Mouse (Mus musculus): ENCODE measurements around the gene Cysltr2.

Cysltr2 gene

GRCm38 (mm10) chr14:73048937-73049336 lies at the start of gene Cysltr2:
TSS of gene Cysltr2 (minus strand) at chr14:73049114.
- no peak for DNase-seq (ENCODE audit: extremely low read depth, low read depth, low spot score)

- no peak for DNase-seq (ENCODE audit: extremely low read depth, low read depth, low spot score)
Measured at GRCm38 (mm10) chr14:73094802-73095550, 46.1 kb upstream of the Cysltr2 start.

- DNase-seq (ENCODE audit: extremely low read depth, low read depth, low spot score), result no peak
Measured at GRCm38 (mm10) chr14:73092871-73093270, 44.0 kb upstream of the Cysltr2 start.

GRCm38 (mm10) chr14:73088224-73088623 lies 39.3 kb upstream of the Cysltr2 start:
- DNase-seq (ENCODE audit: extremely low read depth, low read depth, low spot score), result no peak

- DNase-seq (ENCODE audit: extremely low read depth, low read depth, low spot score), result no peak
Measured at GRCm38 (mm10) chr14:73087746-73088145, 38.8 kb upstream of the Cysltr2 start.

- no peak for DNase-seq (ENCODE audit: extremely low read depth, low read depth, low spot score)
Measured at GRCm38 (mm10) chr14:73087247-73087646, 38.3 kb upstream of the Cysltr2 start.

- no peak for DNase-seq (ENCODE audit: extremely low read depth, low read depth, low spot score)
Measured at GRCm38 (mm10) chr14:73086425-73086824, 37.5 kb upstream of the Cysltr2 start.

GRCm38 (mm10) chr14:73083563-73083962 lies 34.6 kb upstream of the Cysltr2 start:
- DNase-seq (ENCODE audit: extremely low read depth, low read depth, low spot score), result no peak

- DNase-seq (ENCODE audit: extremely low read depth, low read depth, low spot score), result no peak
Measured at GRCm38 (mm10) chr14:73064460-73064859, 15.5 kb upstream of the Cysltr2 start.

GRCm38 (mm10) chr14:73058755-73059154 lies 9.8 kb upstream of the Cysltr2 start:
- no peak for DNase-seq (ENCODE audit: extremely low read depth, low read depth, low spot score)

GRCm38 (mm10) chr14:73057764-73058163 lies 8.8 kb upstream of the Cysltr2 start:
- no peak for DNase-seq (ENCODE audit: extremely low read depth, low read depth, low spot score)

- no peak for DNase-seq (ENCODE audit: extremely low read depth, low read depth, low spot score)
Measured at GRCm38 (mm10) chr14:73056813-73057212, 7.9 kb upstream of the Cysltr2 start.

- DNase-seq (ENCODE audit: extremely low read depth, low read depth, low spot score), result no peak
Measured at GRCm38 (mm10) chr14:73045199-73045928, 3.5 kb downstream of the Cysltr2 start.

- no peak for DNase-seq (ENCODE audit: extremely low read depth, low read depth, low spot score)
Measured at GRCm38 (mm10) chr14:73041689-73042088, 7.2 kb downstream of the Cysltr2 start.

- DNase-seq (ENCODE audit: extremely low read depth, low read depth, low spot score), result no peak
Measured at GRCm38 (mm10) chr14:73033290-73033689, 15.6 kb downstream of the Cysltr2 start.

- DNase-seq (ENCODE audit: extremely low read depth, low read depth, low spot score), result no peak
Measured at GRCm38 (mm10) chr14:73031218-73031617, 17.7 kb downstream of the Cysltr2 start.

GRCm38 (mm10) chr14:73017272-73017671 lies 31.6 kb downstream of the Cysltr2 start:
- DNase-seq (ENCODE audit: extremely low read depth, low read depth, low spot score), result no peak

GRCm38 (mm10) chr14:73015386-73015785 lies 33.5 kb downstream of the Cysltr2 start:
- no peak for DNase-seq (ENCODE audit: extremely low read depth, low read depth, low spot score)

- DNase-seq (ENCODE audit: extremely low read depth, low read depth, low spot score), result no peak
Measured at GRCm38 (mm10) chr14:73013723-73014544, 35.0 kb downstream of the Cysltr2 start.

- DNase-seq (ENCODE audit: extremely low read depth, low read depth, low spot score), result no peak
Measured at GRCm38 (mm10) chr14:73001814-73002213, 47.1 kb downstream of the Cysltr2 start.

- DNase-seq (ENCODE audit: extremely low read depth, low read depth, low spot score), result no peak
Measured at GRCm38 (mm10) chr14:73000325-73000724, 48.6 kb downstream of the Cysltr2 start.
